Mouse (Mus musculus) CH12.LX (cell line): ENCODE results near the gene Tmbim6. TPM values are rescaled to one million over a fixed set of nuclear protein-coding genes. Genes with fewer than 3 reads are reported as not detected.

Source experiments
- DNase-seq: peaks from one replicate; pipeline ENCODE4 v3.0.0-alpha.2; 2013; ENCODE audit errors: extremely low read depth
- H3K27ac ChIP-seq: 2 replicates; pipeline ENCODE4 v1.5.1; 2012; ENCODE audit warnings: low read depth, mild to moderate bottlenecking, control low read depth, moderate library complexity; ENCODE audit not compliant: insufficient read depth
- H3K27me3 ChIP-seq: replicated peaks from 2 replicates; pipeline ENCODE3; 2012; ENCODE audit warnings: inconsistent platforms
- H3K36me3 ChIP-seq, 2 experiments: replicated peaks in 1 of 2; 2 replicates each; pipeline versions ENCODE3 to v1.6.1; 2012; ENCODE audit warnings: inconsistent platforms in 1 of 2, low read length in 1 of 2, mild to moderate bottlenecking in 1 of 2, mixed read lengths in 1 of 2, moderate library complexity in 1 of 2; ENCODE audit not compliant: control insufficient read depth in 1 of 2, insufficient read depth in 1 of 2
- H3K4me1 ChIP-seq, 2 experiments: 2 replicates each; pipeline ENCODE4 v1.6.1; 2012; ENCODE audit warnings: inconsistent platforms in 1 of 2, moderate library complexity in 1 of 2; ENCODE audit not compliant: insufficient read depth in 2 of 2, control insufficient read depth in 1 of 2
- H3K4me2 ChIP-seq: 2 replicates; pipeline ENCODE4 v1.6.1; 2012; ENCODE audit warnings: low read depth, mild to moderate bottlenecking, control low read depth; ENCODE audit not compliant: poor library complexity, insufficient read depth, severe bottlenecking
- H3K4me3 ChIP-seq, 3 experiments: fragments of 150-350 bp in 1 of 3; sonication (generic) in 1 of 3; replicated peaks in 1 of 3; 2 replicates each; pipeline versions ENCODE3 to v1.5.1; 2011 to 2012; ENCODE audit warnings: low read depth in 2 of 3, low read length in 2 of 3, mild to moderate bottlenecking in 2 of 3, moderate library complexity in 2 of 3, control low read depth in 1 of 3, improper control_type of control experiment in 1 of 3, inconsistent platforms in 1 of 3, mixed read lengths in 1 of 3; ENCODE audit not compliant: poor library complexity in 1 of 3
- H3K79me2 ChIP-seq: replicated peaks from 2 replicates; pipeline ENCODE4 v1.6.1; 2012; ENCODE audit warnings: mild to moderate bottlenecking, moderate library complexity; ENCODE audit not compliant: control insufficient read depth, poor library complexity, insufficient read depth, severe bottlenecking; ENCODE audit errors: extremely low read depth
- H3K9ac ChIP-seq: 2 replicates; pipeline ENCODE4 v1.6.1; 2012; ENCODE audit warnings: low read depth, mild to moderate bottlenecking, control low read depth, moderate library complexity; ENCODE audit not compliant: insufficient read depth
- H3K9me3 ChIP-seq: replicated peaks from 2 replicates; pipeline ENCODE3; 2012; ENCODE audit warnings: low read length, inconsistent platforms, mixed read lengths
- BHLHE40 ChIP-seq: IDR thresholded peaks from 2 replicates; pipeline ENCODE4 v1.6.1; 2011; ENCODE audit warnings: mild to moderate bottlenecking, low read depth, low read length, improper control_type of control experiment
- E2F4 ChIP-seq: IDR thresholded peaks from 2 replicates; pipeline ENCODE4 v1.6.1; 2011; ENCODE audit warnings: low read depth, low read length, improper control_type of control experiment; ENCODE audit not compliant: insufficient replicate concordance
- ELF1 ChIP-seq: IDR thresholded peaks from 2 replicates; pipeline ENCODE4 v1.6.1; 2014; ENCODE audit warnings: low read depth, mild to moderate bottlenecking, inconsistent platforms, low read length, improper control_type of control experiment
- EP300 ChIP-seq: IDR thresholded peaks from 2 replicates; pipeline ENCODE4 v1.6.1; 2011; ENCODE audit warnings: low read length, improper control_type of control experiment
- HCFC1 ChIP-seq: IDR thresholded peaks from 2 replicates; pipeline ENCODE4 v1.6.1; 2012; ENCODE audit warnings: low read depth, mild to moderate bottlenecking, inconsistent platforms, low read length, improper control_type of control experiment
- JUN ChIP-seq: IDR thresholded peaks from 2 replicates; pipeline ENCODE4 v1.6.1; 2011; ENCODE audit warnings: low read depth, mild to moderate bottlenecking, low read length, improper control_type of control experiment, moderate library complexity; ENCODE audit not compliant: insufficient read depth
- JUND ChIP-seq: conservative IDR thresholded peaks from 2 replicates; pipeline ENCODE4 v1.6.1; 2011; ENCODE audit warnings: low read depth, low read length, improper control_type of control experiment
- MAFK ChIP-seq: IDR thresholded peaks from 2 replicates; pipeline ENCODE4 v1.6.1; 2011; ENCODE audit warnings: low read length, improper control_type of control experiment; ENCODE audit not compliant: insufficient replicate concordance
- MAX ChIP-seq: IDR thresholded peaks from 2 replicates; pipeline ENCODE4 v1.6.1; 2011; ENCODE audit warnings: low read length, improper control_type of control experiment
- MAZ ChIP-seq: IDR thresholded peaks from 2 replicates; pipeline ENCODE4 v1.6.1; 2012; ENCODE audit warnings: low read depth, mild to moderate bottlenecking, inconsistent platforms, low read length, improper control_type of control experiment, moderate library complexity
- MXI1 ChIP-seq: IDR thresholded peaks from 2 replicates; pipeline ENCODE4 v1.6.1; 2011; ENCODE audit warnings: mild to moderate bottlenecking, low read depth, low read length, improper control_type of control experiment
- MYC ChIP-seq: IDR thresholded peaks from 2 replicates; pipeline ENCODE4 v1.6.1; 2011; ENCODE audit warnings: low read depth, mild to moderate bottlenecking, improper control_type of control experiment, low read length
- NRF1 ChIP-seq: IDR thresholded peaks from 2 replicates; pipeline ENCODE4 v1.6.1; 2014; ENCODE audit warnings: low read depth, mild to moderate bottlenecking, inconsistent platforms, low read length, improper control_type of control experiment, moderate library complexity
- PAX5 ChIP-seq: IDR thresholded peaks from 2 replicates; pipeline ENCODE4 v1.6.1; 2012; ENCODE audit warnings: low read length, inconsistent platforms, mixed read lengths
- POLR2A ChIP-seq: IDR thresholded peaks from 2 replicates; pipeline ENCODE4 v1.6.1; 2011; ENCODE audit warnings: low read depth, mild to moderate bottlenecking, improper control_type of control experiment, low read length
- RCOR1 ChIP-seq: conservative IDR thresholded peaks from 2 replicates; pipeline ENCODE4 v1.6.1; 2012; ENCODE audit warnings: low read depth, mild to moderate bottlenecking, inconsistent platforms, low read length, improper control_type of control experiment
- SMC3 ChIP-seq: IDR thresholded peaks from 2 replicates; pipeline ENCODE4 v1.6.1; 2011; ENCODE audit warnings: low read depth, low read length, improper control_type of control experiment
- ZC3H11A ChIP-seq: IDR thresholded peaks from 2 replicates; pipeline ENCODE4 v1.6.1; 2012; ENCODE audit warnings: low read depth, mild to moderate bottlenecking, inconsistent platforms, low read length, improper control_type of control experiment
- ZKSCAN1 ChIP-seq: IDR thresholded peaks from 2 replicates; pipeline ENCODE4 v1.6.1; 2012; ENCODE audit warnings: low read depth, inconsistent platforms, low read length, improper control_type of control experiment, borderline replicate concordance
- dilution Hi-C: fragments of 300-500 bp; cut with MboI; formaldehyde crosslinking; loops from 2 replicates; pipeline ENCODE4 v1.14.3; 2020; ENCODE audit warnings: low sequenced_read_pairs; ENCODE audit not compliant: extremely low pct_unique_long_range_greater_than_20kb, extremely low pct_ligation_motif_present
- in situ Hi-C: fragments of 300-500 bp; cut with MboI; formaldehyde crosslinking; loops from 3 replicates; pipeline ENCODE4 v1.14.3; 2019; ENCODE audit warnings: low sequenced_read_pairs, low pct_ligation_motif_present, low pct_unique_long_range_greater_than_20kb, mixed read lengths
- polyA plus RNA-seq: library from polyadenylated mRNA; unstranded; fragments of >175 nt; gene quantifications from 2 replicates; pipeline ENCODE4 v1.2.1, GENCODE M21; 2012; ENCODE audit warnings: low read depth; ENCODE audit not compliant: insufficient read length
- total RNA-seq, 2 experiments: library from RNA; depleted of rRNA; stranded (reverse); fragments of 300-350 nt in 1 of 2; fragments of >200 nt in 1 of 2; gene quantifications; 2 replicates each; pipeline ENCODE4 v1.2.3; 2012 to 2014

Tmbim6 gene
- total and polyA plus RNA-seq, 3 experiments, result 268 to 329 (median 269) TPM

DNA sequence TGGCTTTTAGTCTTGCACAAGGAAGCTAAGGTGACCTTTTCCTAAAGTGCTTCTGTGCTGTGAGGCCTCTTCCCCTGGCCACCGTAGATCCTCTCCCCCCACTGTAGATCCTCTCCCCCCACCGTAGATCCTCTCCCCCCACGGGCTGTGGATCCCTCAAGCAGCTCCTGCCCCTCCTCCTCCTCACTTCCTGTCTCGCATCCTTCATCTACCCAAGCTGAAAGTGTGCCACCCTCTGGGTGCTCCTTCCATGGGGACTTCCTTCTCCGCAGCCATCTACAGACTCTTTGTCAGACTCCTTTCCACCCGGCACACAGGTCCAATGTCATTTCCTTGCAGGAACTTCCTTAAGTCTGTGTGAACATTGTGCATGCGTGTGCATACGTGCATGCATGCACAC lies 37.7 kb downstream of the Tmbim6 start:
- Histone ChIP-seq H3K4me2 (no peak overlapping the region), H3K27ac (no peak overlapping the region), H3K4me3 (no peak overlapping the region), H3K27me3 (no peaks in the 10 kb centered on the region), H3K36me3 (peaks cover 4 to 69% of the 10 kb centered on the region in 2 experiments), H3K9ac (no peak overlapping the region), H3K9me3 (no peaks in the 10 kb centered on the region), H3K79me2 (no peaks in the 10 kb centered on the region), H3K4me1 (peaks cover 6 to 27% of the 10 kb centered on the region in 2 experiments; a peak in 3 of 4 replicates)
- DNase-seq, result no peak
- no peak for TF ChIP-seq POLR2A
- no peak for TF ChIP-seq E2F4
- dilution Hi-C loops (no loop called here), in situ Hi-C loops (no loop called here)

DNA sequence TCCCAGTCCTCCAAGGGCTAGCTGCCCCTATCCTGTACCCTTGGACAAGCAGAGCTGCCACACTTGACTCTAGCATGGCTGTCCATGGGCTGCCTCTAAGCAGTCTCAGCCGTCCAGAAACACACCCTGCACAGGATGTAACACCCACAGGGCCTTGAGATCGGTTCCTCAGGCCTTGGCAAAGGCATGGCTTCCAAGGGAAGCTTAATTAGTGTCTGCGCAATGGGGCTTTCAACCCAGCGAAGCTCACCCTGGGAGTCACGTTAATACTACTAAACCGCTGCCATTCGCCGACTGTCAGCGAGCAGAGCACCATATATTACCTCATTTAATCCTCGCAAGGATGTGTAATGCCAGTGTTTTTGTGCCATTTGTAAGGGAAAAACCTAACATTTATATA lies 38.4 kb downstream of the Tmbim6 start:
- DNase-seq, result no peak
- H3K4me2 ChIP-seq, result no peak overlapping the region
- peaks cover 4 to 66% of the 10 kb centered on the region in 2 experiments for H3K36me3 ChIP-seq
- H3K27me3 ChIP-seq, result no peaks in the 10 kb centered on the region
- no peaks in the 10 kb centered on the region for H3K9me3 ChIP-seq
- TF ChIP-seq E2F4, result no peak
- no peak for TF ChIP-seq HCFC1
- in situ Hi-C loops, result no loop called here
- dilution Hi-C loops, result no loop called here
- H3K4me3 ChIP-seq, result no peak overlapping the region
- no peaks in the 10 kb centered on the region for H3K79me2 ChIP-seq
- H3K27ac ChIP-seq, result no peak overlapping the region
- no peak overlapping the region for H3K9ac ChIP-seq
- H3K4me1 ChIP-seq, result peaks cover 6 to 31% of the 10 kb centered on the region in 2 experiments; a peak in 3 of 4 replicates

DNA sequence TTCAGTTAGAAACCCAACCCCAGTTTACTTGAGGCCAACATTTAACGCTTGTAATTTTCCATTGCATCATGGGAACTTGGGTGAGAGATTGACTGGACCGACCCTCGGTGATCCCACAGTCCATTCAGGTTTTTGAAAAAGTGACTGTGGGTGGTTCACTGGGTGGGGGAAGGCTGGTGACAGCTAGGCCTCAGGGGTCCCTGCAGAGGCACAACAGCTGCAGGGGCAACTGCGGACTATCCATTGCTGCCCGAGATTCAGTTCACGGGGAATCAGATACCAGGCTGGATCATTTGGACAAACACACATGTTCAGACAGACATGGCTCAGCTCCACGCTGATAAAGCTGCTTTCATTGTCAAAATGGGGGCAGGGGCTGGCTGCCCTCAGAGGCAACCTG lies 38.8 kb downstream of the Tmbim6 start:
- no peak for DNase-seq
- no peak overlapping the region for H3K9ac ChIP-seq
- no peak overlapping the region for H3K4me2 ChIP-seq
- no peaks in the 10 kb centered on the region for H3K27me3 ChIP-seq
- no peak overlapping the region for H3K4me3 ChIP-seq
- TF ChIP-seq RCOR1 (no peak), EP300 (0 out of 2 replicates have a peak, but pooled peaks have one; percentile 9)
- peaks cover 4 to 63% of the 10 kb centered on the region in 2 experiments for H3K36me3 ChIP-seq
- H3K4me1 ChIP-seq, result peaks cover 6 to 31% of the 10 kb centered on the region in 2 experiments; a peak in 3 of 4 replicates
- H3K79me2 ChIP-seq, result no peaks in the 10 kb centered on the region
- no peak overlapping the region for H3K27ac ChIP-seq
- in situ Hi-C loops (no loop called here), dilution Hi-C loops (no loop called here)
- no peaks in the 10 kb centered on the region for H3K9me3 ChIP-seq

DNA sequence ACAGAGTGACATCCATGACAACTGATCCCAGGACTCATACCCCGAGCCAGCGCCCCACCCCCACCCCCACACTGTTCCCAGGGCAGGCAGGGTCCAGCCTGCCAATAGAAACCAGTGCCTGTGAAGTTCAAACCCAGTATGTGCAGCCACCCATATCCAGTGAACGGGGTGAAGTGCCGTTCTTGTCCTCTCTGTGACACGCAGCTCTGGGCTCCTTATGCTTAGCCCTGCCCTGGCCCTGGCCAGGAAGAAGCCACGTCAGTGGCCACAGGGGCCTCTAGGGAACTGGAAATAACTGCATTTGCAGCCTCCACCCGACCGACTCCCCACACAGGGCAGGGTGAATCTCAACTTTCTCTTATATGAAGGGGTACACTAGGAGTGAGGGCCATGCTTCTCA lies 39.3 kb downstream of the Tmbim6 start:
- H3K4me2 ChIP-seq, result no peak overlapping the region
- no peaks in the 10 kb centered on the region for H3K79me2 ChIP-seq
- H3K27me3 ChIP-seq, result no peaks in the 10 kb centered on the region
- no peak overlapping the region for H3K27ac ChIP-seq
- no peak overlapping the region for H3K4me3 ChIP-seq
- H3K9ac ChIP-seq, result no peak overlapping the region
- peaks cover 6 to 31% of the 10 kb centered on the region in 2 experiments; a peak in 3 of 4 replicates for H3K4me1 ChIP-seq
- dilution Hi-C loops (no loop called here), in situ Hi-C loops (no loop called here)
- H3K36me3 ChIP-seq, result peaks cover 4 to 61% of the 10 kb centered on the region in 2 experiments
- no peak for DNase-seq
- H3K9me3 ChIP-seq, result no peaks in the 10 kb centered on the region
- TF ChIP-seq ELF1 (no peak), MXI1 (no peak), MAX (no peak), BHLHE40 (no peak), JUN (no peak), RCOR1 (no peak), MYC (no peak), ZC3H11A (no peak), HCFC1 (no peak), NRF1 (no peak), SMC3 (no peak), MAZ (no peak), JUND (no peak), PAX5 (no peak), MAFK (no peak), ZKSCAN1 (no peak)
- TF ChIP-seq, all 38 proteins: peak for 0
